Mouse (Mus musculus): ENCODE measurements around the gene Ufsp1. TPM values are rescaled to one million over a fixed set of nuclear protein-coding genes. Genes with fewer than 3 reads are reported as not detected.

The Ufsp1 gene
- polyA plus RNA-seq, 1 experiment from 2014 or later = 11.9 TPM

DNA sequence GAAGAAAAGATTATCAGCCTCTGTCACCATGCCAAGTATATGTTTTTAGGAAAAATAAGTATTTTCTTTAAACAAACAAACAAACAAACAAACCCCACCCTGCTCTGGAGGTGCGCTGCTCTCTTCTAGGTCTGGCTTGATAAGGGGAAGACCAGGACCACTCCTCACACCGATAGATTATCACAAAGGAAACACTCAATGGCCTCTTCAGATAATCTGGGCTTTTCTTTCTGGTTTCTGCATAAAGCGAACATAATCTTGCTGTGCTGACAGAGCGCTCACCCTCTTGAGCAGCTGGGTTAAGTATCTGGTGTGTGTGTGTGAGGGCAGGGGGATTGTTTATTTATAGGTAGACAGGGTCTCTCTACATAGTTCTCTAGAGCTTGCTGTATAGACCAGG is 9.2 kb downstream of the Ufsp1 start:
- WGBS (ENCODE audit: insufficient replicate concordance) = 17% methylated on average over 4 of the region's 4 CpGs
- peak overlapping the region; percentile 62 for H3K27ac ChIP-seq
- peak overlapping the region; percentile 52; the same call in 1 of the 2 replicates for H3K9ac ChIP-seq

DNA sequence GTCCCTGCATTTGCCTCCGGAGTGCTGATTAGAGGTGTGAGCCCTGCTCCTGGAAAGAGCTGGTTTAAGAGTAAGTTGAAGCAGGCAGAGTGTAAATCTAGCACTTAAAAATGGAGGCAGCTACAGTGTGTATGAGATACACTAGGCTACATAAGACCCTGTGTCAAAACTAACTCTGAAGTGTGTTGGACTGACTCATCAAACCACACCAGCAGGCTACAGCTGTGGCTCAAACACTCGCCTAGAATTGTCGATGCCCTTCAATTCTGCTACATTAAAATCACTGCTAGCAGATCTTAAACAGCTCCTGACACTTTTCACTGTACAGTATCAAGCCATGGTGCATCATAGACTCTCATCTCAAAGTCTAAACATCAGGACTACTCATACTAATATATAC is 9.7 kb downstream of the Ufsp1 start:
- Histone ChIP-seq H3K27ac (peak overlapping the region; percentile 62), H3K4me1 (peaks cover 53% of the 10 kb centered on the region), H3K4me3 (peak overlapping the region; percentile 90), H3K9me3 (replicated peaks) (no peaks in the 10 kb centered on the region), H3K36me3 (peaks cover 81% of the 10 kb centered on the region), H3K27me3 (replicated peaks) (no peaks in the 10 kb centered on the region), H3K9ac (peak overlapping the region; percentile 52; the same call in 1 of the 2 replicates), H3K4me2 (peak overlapping the region; percentile 79)
- WGBS (ENCODE audit: insufficient replicate concordance) = 62% methylated on average over 3 of the region's 3 CpGs
- ATAC-seq = no peak

More for the DNA sequence above, 9.2 kb downstream of the Ufsp1 start:
- Histone ChIP-seq H3K4me3 (0 out of 2 replicates have a peak overlapping the region, but pooled peaks have one; percentile 90), H3K36me3 (peaks cover 81% of the 10 kb centered on the region), H3K9me3 (replicated peaks) (no peaks in the 10 kb centered on the region), H3K27me3 (replicated peaks) (no peaks in the 10 kb centered on the region), H3K4me2 (peak overlapping the region; percentile 79), H3K4me1 (peaks cover 53% of the 10 kb centered on the region)
- ATAC-seq = no peak

DNA sequence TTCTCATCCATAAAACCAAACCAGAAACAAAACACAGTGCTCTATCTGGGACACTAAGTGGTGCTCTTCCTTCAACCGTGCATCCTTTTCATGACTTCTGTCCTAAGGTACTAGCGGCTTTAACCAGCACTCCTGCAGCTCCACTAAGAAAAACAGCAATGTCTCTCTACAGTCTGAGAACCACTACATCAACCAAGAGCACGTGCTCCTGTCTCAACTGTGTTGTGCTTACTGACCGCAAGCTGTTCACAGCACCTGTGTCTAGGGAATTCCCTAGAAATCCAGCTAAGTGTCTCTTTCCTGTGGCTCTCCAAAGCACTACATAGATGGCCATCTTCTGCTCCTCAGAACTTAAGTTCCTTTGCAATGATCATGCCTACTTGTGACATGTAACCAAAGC is 10.4 kb downstream of the Ufsp1 start:
- Histone ChIP-seq H3K4me3 (peak overlapping the region; percentile 90), H3K4me2 (peak overlapping the region; percentile 79), H3K4me1 (peaks cover 53% of the 10 kb centered on the region), H3K36me3 (peaks cover 81% of the 10 kb centered on the region), H3K9ac (peak overlapping the region; percentile 52), H3K27me3 (replicated peaks) (no peaks in the 10 kb centered on the region), H3K27ac (peak overlapping the region; percentile 62), H3K9me3 (replicated peaks) (no peaks in the 10 kb centered on the region)
- ATAC-seq = no peak
- 84% methylated on average over 4 of the region's 4 CpGs for WGBS (ENCODE audit: insufficient replicate concordance)

DNA sequence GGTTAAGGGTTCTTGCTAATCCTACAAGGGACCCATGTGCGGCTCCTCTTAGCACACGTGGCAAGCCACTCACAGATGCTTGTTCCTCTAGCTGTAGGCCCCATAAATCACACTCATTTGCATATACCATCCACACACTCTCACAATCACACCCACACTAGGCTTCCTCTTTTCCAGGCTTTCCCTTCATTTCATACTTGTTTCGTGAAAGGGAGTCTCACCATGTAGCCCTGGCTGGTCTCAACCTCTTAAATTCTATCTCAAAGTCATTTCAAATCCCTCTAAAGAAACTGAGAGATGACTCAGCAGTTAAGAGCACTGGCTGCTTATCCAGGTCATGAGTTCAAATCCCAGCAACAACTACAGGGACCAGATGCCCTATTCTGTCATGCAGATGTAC is 11.4 kb downstream of the Ufsp1 start:
- Histone ChIP-seq H3K4me3 (peak overlapping the region; percentile 90), H3K9me3 (replicated peaks) (no peaks in the 10 kb centered on the region), H3K9ac (peak overlapping the region; percentile 98), H3K27me3 (replicated peaks) (no peaks in the 10 kb centered on the region), H3K36me3 (peaks cover 81% of the 10 kb centered on the region), H3K27ac (peak overlapping the region; percentile 62), H3K4me1 (peaks cover 53% of the 10 kb centered on the region), H3K4me2 (peak overlapping the region; percentile 79)
- no peak for ATAC-seq
- WGBS (ENCODE audit: insufficient replicate concordance) = 46% methylated on average over 3 of the region's 3 CpGs

DNA sequence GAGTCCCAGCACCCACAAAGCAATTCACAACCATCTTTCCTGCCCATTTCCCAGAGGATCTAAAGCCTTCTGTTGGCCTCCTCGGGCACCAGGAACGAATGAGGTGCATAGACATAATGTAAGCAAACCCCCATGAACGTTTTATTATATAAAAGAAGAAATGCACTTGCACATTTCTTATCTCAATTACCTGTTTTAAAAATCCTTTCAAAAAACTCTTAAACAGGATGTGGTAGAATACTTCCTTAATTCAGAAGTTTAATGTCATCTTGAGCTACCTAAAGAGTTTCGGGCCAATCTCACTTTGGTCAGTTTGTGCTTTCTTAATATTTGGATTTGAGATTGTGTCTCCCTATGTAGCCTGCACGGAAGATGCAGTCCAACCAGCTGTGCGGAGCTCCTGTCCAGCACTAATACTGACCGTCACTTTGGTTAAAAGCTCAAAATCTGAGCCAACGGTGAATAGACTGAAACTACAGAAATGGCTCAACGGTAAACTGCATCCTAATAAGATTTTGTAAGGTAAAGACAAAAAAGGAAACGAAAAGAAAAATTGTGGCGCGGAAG is 12.1 kb downstream of the Ufsp1 start:
- peak overlapping the region; percentile 79 for H3K4me2 ChIP-seq
- H3K36me3 ChIP-seq = peaks cover 81% of the 10 kb centered on the region
- peak overlapping the region; percentile 90 for H3K4me3 ChIP-seq
- H3K4me1 ChIP-seq = peaks cover 57% of the 10 kb centered on the region
- H3K9ac ChIP-seq = peak overlapping the region; percentile 98
- no peaks in the 10 kb centered on the region for H3K27me3 ChIP-seq (replicated peaks)
- no peaks in the 10 kb centered on the region for H3K9me3 ChIP-seq (replicated peaks)
- ATAC-seq = no peak
- WGBS (ENCODE audit: insufficient replicate concordance) = 8% methylated on average over 12 of the region's 12 CpGs
- H3K27ac ChIP-seq = peak overlapping the region; percentile 92

DNA sequence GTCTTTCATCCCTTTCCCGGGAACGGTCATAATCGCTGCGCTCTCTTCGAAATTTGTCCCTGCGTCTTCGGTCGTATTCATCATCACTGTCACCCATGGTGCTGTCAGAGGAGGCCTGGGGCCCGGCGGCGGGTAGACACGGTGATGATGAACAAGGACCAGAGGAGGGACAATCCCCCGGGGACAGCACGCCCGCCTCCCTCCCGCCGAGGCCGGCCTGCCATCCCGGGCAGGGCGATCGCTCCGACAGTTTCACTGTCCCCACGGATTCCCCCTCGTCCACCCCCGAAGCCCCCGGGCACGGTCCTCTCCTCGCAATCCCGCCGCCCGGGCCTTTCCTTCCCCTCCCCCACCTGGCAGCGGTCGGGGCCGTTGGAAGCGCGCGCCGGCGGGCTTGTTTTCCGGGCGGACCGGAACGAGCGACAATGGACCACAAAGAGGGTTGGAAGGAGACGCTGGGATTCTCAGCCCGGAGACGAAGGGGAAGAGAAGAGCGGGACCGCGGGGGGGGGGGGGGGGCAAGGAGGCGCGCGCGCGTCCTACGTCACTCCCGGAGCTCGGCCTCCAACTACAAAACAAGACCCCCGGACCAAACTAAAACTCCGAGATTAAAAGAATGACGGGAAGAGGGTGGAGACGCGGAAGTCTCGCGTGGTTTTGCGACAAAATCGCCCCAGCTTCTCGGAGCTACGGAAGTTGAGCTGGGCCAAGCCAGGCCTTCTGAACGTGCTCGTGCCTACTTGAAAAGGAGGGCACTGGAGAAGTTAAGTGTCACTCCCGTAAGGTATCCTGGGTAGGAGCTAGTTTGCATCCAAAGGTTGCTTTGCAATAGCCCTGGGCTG is 12.9 kb downstream of the Ufsp1 start, which contains the start of gene Srrt:
Gene Srrt (minus strand): TSS at position 604 of the 842 bp plus-strand sequence.
- H3K4me1 ChIP-seq = peaks cover 58% of the 10 kb centered on the region

DNA sequence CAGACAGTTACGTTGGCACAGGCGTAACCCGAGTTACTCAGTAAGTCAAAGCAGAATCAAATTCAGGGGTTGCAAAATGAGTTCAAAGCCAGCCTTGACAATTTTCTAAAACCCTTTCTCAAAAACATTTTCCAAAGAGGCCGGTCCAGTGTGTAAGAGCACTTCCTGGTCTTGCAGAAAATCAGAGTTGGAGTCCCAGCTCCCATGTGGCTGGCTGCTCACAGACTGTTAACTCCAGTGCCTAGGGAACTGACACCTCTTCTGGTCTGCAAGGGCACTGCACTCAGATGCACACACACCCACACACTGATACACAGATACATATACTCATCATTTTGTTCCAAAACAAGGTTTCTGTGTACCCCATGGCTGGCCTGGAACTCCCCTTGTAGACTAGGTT is 13.9 kb downstream of the Ufsp1 start:
- peak overlapping the region; percentile 90 for H3K4me3 ChIP-seq
- peak overlapping the region; percentile 79 for H3K4me2 ChIP-seq
- H3K36me3 ChIP-seq = peaks cover 68% of the 10 kb centered on the region
- WGBS (ENCODE audit: insufficient replicate concordance) = 91% methylated on average over 4 of the region's 4 CpGs
- no peaks in the 10 kb centered on the region for H3K9me3 ChIP-seq (replicated peaks)
- H3K9ac ChIP-seq = peak overlapping the region; percentile 98
- ATAC-seq = no peak
- peak overlapping the region; percentile 92 for H3K27ac ChIP-seq
- peaks cover 60% of the 10 kb centered on the region for H3K4me1 ChIP-seq
- H3K27me3 ChIP-seq (replicated peaks) = no peaks in the 10 kb centered on the region

More for the DNA sequence above, 12.9 kb downstream of the Ufsp1 start, which contains the start of gene Srrt:
- ATAC-seq = peak; percentile 82
- Histone ChIP-seq H3K9me3 (replicated peaks) (no peaks in the 10 kb centered on the region), H3K4me2 (peak within 1 kb of the TSS; percentile 79), H3K27ac (peak within 1 kb of the TSS; percentile 92), H3K27me3 (replicated peaks) (no peaks in the 10 kb centered on the region), H3K36me3 (peaks cover 79% of the 10 kb centered on the region), H3K9ac (peak within 1 kb of the TSS; percentile 98), H3K4me3 (peak within 1 kb of the TSS; percentile 90)
- under 1% methylated on average over 65 of the region's 72 CpGs for WGBS (ENCODE audit: insufficient replicate concordance)

DNA sequence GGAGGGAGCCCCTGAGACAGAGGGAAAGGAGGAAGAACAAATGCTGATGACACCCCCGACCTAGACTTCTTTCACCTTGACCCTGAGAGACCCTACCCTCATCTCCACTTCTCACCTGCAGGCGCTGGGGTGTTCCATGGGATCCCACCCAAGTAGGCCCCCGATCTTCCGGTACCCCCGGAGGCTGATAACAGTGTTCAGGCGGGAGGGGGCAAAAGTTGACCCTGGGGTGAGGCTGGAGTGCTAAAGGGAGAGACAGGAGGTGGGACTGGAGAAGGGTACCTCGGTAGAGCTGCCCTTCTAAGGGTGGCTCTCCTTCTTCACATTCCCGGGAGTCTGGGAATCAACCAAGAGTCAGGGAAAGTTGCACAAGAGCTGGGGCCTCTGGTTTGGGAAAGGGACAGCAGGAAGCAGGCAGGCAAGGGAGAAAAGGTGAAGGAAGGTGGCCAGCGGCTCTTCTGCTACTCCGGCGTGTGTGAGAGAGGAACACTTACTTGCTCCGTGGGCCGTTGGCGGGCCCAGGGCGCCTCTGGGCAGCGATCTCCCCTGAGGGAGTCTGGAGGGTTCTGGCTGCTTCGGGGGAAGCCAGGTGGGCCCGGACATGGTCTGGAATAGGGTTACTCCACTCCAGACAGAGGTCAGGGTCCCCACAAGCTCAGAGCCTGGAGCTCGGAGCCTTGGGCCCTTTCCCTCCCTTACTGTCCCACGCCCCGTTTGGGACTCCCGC is 19.2 kb downstream of the Ufsp1 start:
- peak; percentile 42 for ATAC-seq
- Histone ChIP-seq H3K4me3 (peak overlapping the region; percentile 52), H3K36me3 (peaks cover 35% of the 10 kb centered on the region), H3K4me2 (peak overlapping the region; percentile 76), H3K9me3 (replicated peaks) (no peaks in the 10 kb centered on the region), H3K9ac (peak overlapping the region; percentile 71), H3K27me3 (replicated peaks) (no peaks in the 10 kb centered on the region; the same call in 1 of the 2 replicates), H3K4me1 (peaks cover 63% of the 10 kb centered on the region), H3K27ac (peak overlapping the region; percentile 67)
- 7% methylated on average over 22 of the region's 22 CpGs for WGBS (ENCODE audit: insufficient replicate concordance)

DNA sequence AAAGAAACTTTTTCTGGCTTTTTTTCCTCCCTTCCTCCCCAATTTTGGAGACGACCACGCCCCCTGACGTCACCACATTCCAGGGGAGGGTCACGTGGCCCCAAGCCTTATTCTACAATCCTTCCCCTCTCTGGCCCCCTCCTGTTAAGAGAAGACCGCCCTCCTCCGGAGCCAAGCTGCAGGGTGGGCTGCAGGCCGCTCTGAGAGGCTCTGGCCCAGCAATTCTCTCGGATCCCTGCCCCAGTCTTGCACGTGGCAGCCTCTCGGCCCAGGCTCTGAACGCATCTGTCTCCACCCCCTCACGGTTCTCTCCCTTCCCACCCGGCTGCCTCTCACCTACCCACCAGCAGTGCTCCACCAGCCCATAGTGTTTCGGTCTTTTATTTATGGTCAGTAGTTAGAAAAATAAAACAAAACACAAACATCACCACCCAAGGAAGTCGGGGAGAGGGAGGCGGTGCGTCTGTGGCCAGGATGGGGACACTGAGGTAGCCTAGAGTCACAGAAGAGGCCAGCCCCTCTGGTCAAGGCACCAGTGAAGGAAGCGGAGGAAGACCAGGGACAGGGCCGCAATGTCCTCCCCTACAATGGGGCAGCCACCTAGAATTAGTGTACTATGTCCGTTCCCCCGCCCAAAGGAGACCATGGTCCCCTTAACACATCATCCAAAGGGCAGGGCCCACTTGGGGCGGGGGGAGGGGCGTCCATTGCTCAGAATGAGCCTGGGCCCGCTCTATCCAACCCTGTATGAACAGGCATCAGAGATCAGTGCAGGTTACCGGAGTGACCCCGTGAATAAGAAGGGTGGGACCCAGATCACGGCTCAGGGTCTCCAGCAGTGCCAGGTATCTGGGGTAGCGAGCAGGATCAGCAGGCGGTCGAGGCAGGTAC is 20.0 kb downstream of the Ufsp1 start, which contains the start of gene Trip6:
Gene Trip6 (minus strand): TSS at position 212 of the 891 bp plus-strand sequence.
- peak within 1 kb of the TSS; percentile 76 for H3K4me2 ChIP-seq
- H3K4me1 ChIP-seq = peaks cover 63% of the 10 kb centered on the region
- H3K9ac ChIP-seq = peak within 1 kb of the TSS; percentile 71
- H3K36me3 ChIP-seq = peaks cover 29% of the 10 kb centered on the region
- no peaks in the 10 kb centered on the region for H3K9me3 ChIP-seq (replicated peaks)
- WGBS (ENCODE audit: insufficient replicate concordance) = 31% methylated on average over 30 of the region's 30 CpGs
- peak within 1 kb of the TSS; percentile 67 for H3K27ac ChIP-seq
- peak; percentile 63 for ATAC-seq
- peak within 1 kb of the TSS; percentile 52 for H3K4me3 ChIP-seq
- no peaks in the 10 kb centered on the region; the same call in 1 of the 2 replicates for H3K27me3 ChIP-seq (replicated peaks)

DNA sequence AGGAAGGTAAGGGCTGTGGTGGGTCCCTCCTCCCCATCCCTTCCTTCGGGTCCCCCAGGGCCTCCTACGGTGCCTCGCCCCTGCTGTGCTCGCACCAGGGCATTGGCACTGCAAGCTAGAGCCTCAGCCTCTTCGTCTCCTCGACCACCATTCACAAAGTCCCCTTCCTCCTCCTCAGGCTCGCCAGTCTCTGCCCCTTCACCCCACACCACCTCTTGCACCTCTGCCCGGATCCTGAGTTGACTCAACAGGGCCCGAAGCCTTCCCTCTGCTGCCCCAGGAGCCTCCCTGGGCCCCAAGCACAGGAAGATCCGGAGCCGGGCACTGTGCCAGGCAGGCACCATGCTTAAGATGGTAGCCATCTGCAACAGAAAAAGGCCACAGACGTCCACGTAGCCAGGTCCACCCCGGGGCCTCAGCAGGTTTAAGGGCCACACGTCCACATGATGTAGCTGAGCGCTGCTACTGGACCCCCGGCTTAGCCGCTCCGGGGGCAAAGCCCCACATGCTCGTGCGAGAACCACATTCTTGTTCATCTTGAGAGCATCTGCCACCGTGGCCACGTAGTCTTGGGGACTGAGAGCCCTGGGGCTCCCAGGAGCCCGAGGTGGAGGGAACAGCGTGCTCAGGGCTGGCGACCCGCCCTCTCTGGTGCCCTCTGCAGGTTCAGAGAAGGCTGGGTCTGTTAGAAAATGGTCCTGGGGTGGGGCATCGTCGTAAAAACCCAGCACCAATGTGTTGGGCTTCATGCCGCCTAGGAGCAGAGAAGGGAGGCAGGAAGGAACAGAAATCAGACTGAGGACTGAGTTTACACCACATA is 20.9 kb downstream of the Ufsp1 start:
- no peaks in the 10 kb centered on the region for H3K9me3 ChIP-seq (replicated peaks)
- H3K27me3 ChIP-seq (replicated peaks) = no peaks in the 10 kb centered on the region; the same call in 1 of the 2 replicates
- no peak for ATAC-seq
- no peak overlapping the region for H3K4me3 ChIP-seq
- peaks cover 22% of the 10 kb centered on the region for H3K36me3 ChIP-seq
- peak overlapping the region; percentile 67 for H3K27ac ChIP-seq
- H3K4me2 ChIP-seq = peak overlapping the region; percentile 76
- WGBS (ENCODE audit: insufficient replicate concordance) = 54% methylated on average over 30 of the region's 30 CpGs
- H3K4me1 ChIP-seq = peaks cover 63% of the 10 kb centered on the region
- no peak overlapping the region for H3K9ac ChIP-seq
